Mouse (Mus musculus) stomach, postnatal 0 days (tissue): ENCODE data around the gene Sh2d2a.

Source experiments
- CTCF ChIP-seq: IDR thresholded peaks from 2 replicates; pipeline ENCODE4 v1.5.1; 2016; ENCODE audit warnings: antibody characterized with exemption, low read depth, mild to moderate bottlenecking, moderate library complexity
- EP300 ChIP-seq: optimal IDR thresholded peaks from 2 replicates; pipeline ENCODE3; 2016; ENCODE audit warnings: antibody characterized with exemption

DNA sequence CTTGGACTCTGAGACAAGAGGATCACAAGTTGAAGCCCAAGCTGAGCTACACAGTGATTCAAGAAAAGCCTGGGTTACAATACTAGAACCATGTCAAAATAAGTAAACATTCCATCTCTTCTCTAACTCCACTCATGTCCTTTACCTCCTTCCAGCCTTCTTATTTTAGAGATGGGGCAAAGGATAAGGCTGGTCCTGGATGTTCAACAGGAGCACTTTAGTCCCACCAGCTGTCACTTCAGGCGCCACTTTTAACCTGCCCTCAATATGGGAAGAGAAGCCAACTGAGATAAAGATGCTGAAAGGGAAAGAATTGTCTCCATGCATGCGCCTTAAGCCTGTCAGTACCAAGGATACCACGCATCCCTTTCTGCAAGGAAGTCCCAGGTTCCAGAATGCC, 37.7 kb downstream of the Sh2d2a start:
- TF ChIP-seq CTCF (no peak), EP300 (no peak)
